Mouse (Mus musculus) midbrain, embryonic 15.5 days (tissue): ENCODE results near the gene Acod1. TPM values are rescaled to one million over a fixed set of nuclear protein-coding genes. Genes with fewer than 3 reads are reported as not detected.

ENCODE experiments used
- ATAC-seq: fragments of 200-750 bp; cut with Nextera tagmentation; replicated peaks from 2 replicates; pipeline ENCODE4 v1.8.0; 2017; ENCODE audit warnings: moderate TSS enrichment
- H3K27ac ChIP-seq: fragments of 300-500 bp; sonication (generic); 2 replicates; pipeline ENCODE4 v1.5.1; 2015; ENCODE audit warnings: mild to moderate bottlenecking, inconsistent platforms
- H3K27me3 ChIP-seq: fragments of 300-500 bp; sonication (generic); replicated peaks from 2 replicates; pipeline ENCODE4 v1.6.1; 2015; ENCODE audit warnings: inconsistent platforms
- H3K36me3 ChIP-seq: fragments of 300-500 bp; sonication (generic); replicated peaks from 2 replicates; pipeline ENCODE4 v1.6.1; 2015; ENCODE audit warnings: inconsistent platforms
- H3K4me1 ChIP-seq: fragments of 300-500 bp; sonication (generic); 2 replicates; pipeline ENCODE4 v1.6.1; 2015; ENCODE audit warnings: inconsistent platforms
- H3K4me2 ChIP-seq: fragments of 300-500 bp; sonication (generic); 2 replicates; pipeline ENCODE4 v1.6.1; 2015; ENCODE audit warnings: inconsistent platforms, mild to moderate bottlenecking, moderate library complexity
- H3K4me3 ChIP-seq: fragments of 300-500 bp; sonication (generic); 2 replicates; pipeline ENCODE4 v1.5.1; 2015; ENCODE audit warnings: mild to moderate bottlenecking, inconsistent platforms
- H3K9ac ChIP-seq: fragments of 300-500 bp; sonication (generic); 2 replicates; pipeline ENCODE4 v1.6.1; 2015; ENCODE audit warnings: mild to moderate bottlenecking, inconsistent platforms
- H3K9me3 ChIP-seq: fragments of 300-500 bp; sonication (generic); 2 replicates; pipeline ENCODE4 v1.6.1; 2016; ENCODE audit warnings: inconsistent platforms
- WGBS: fragments of 180-500 bp; shearing (Covaris S2); methylation state at CpG from one replicate; pipeline ENCODE4 v1.1.7; 2015; ENCODE audit warnings: mixed read lengths; 5-methylcytosine and 5-hydroxymethylcytosine counted together
- polyA plus RNA-seq: library from polyadenylated mRNA; unstranded; fragments of >200 nt; fragmentation: Nextera tagmentation; extraction: Ambion mirVana; gene quantifications from 2 replicates; pipeline ENCODE4 v1.2.1, GENCODE M21; 2015

The Acod1 gene
- polyA plus RNA-seq, 1 experiment from 2014 or later: not detected

- no peak for ATAC-seq
- Histone ChIP-seq H3K9ac (no peak overlapping the region), H3K4me1 (no peaks in the 10 kb centered on the region), H3K9me3 (no peaks in the 10 kb centered on the region), H3K36me3 (no peaks in the 10 kb centered on the region), H3K27me3 (no peaks in the 10 kb centered on the region), H3K4me2 (no peak overlapping the region), H3K4me3 (no peak overlapping the region), H3K27ac (no peak overlapping the region)
- 91% methylated on average over 13 of the region's 13 CpGs for WGBS
Measured at GRCm38 (mm10) chr14:103054731-103055130, 8.0 kb downstream of the Acod1 start.

GRCm38 (mm10) chr14:103056601-103057000 lies 9.8 kb downstream of the Acod1 start:
- no peaks in the 10 kb centered on the region for H3K9me3 ChIP-seq
- no peaks in the 10 kb centered on the region for H3K27me3 ChIP-seq
- WGBS: 89% methylated on average over 7 of the region's 7 CpGs
- H3K9ac ChIP-seq: no peak overlapping the region
- H3K4me2 ChIP-seq: no peak overlapping the region
- no peak overlapping the region for H3K27ac ChIP-seq
- H3K4me3 ChIP-seq: no peak overlapping the region
- no peaks in the 10 kb centered on the region for H3K4me1 ChIP-seq
- H3K36me3 ChIP-seq: no peaks in the 10 kb centered on the region
- ATAC-seq: no peak

GRCm38 (mm10) chr14:103058998-103059397 lies 12.2 kb downstream of the Acod1 start:
- no peaks in the 10 kb centered on the region for H3K27me3 ChIP-seq
- no peak overlapping the region for H3K27ac ChIP-seq
- no peaks in the 10 kb centered on the region for H3K9me3 ChIP-seq
- H3K4me1 ChIP-seq: no peaks in the 10 kb centered on the region
- whole genome bisulfite sequencing: 68% methylated on average over 1 of the region's 1 CpGs
- H3K4me2 ChIP-seq: no peak overlapping the region
- no peak overlapping the region for H3K9ac ChIP-seq
- no peaks in the 10 kb centered on the region for H3K36me3 ChIP-seq
- H3K4me3 ChIP-seq: no peak overlapping the region
- no peak for ATAC-seq

GRCm38 (mm10) chr14:103059495-103059894 lies 12.7 kb downstream of the Acod1 start:
- no peaks in the 10 kb centered on the region for H3K9me3 ChIP-seq
- no peak overlapping the region for H3K4me3 ChIP-seq
- H3K9ac ChIP-seq: no peak overlapping the region
- no peaks in the 10 kb centered on the region for H3K4me1 ChIP-seq
- no peaks in the 10 kb centered on the region for H3K36me3 ChIP-seq
- no peak overlapping the region for H3K4me2 ChIP-seq
- WGBS: 83% methylated on average over 10 of the region's 10 CpGs
- no peak for ATAC-seq
- no peaks in the 10 kb centered on the region for H3K27me3 ChIP-seq
- H3K27ac ChIP-seq: no peak overlapping the region

- Histone ChIP-seq H3K27ac (no peak overlapping the region), H3K9me3 (no peaks in the 10 kb centered on the region), H3K27me3 (no peaks in the 10 kb centered on the region), H3K9ac (no peak overlapping the region), H3K4me2 (no peak overlapping the region), H3K4me3 (no peak overlapping the region), H3K36me3 (no peaks in the 10 kb centered on the region), H3K4me1 (peaks cover 6% of the 10 kb centered on the region)
- 12% methylated on average over 10 of the region's 10 CpGs for WGBS
- no peak for ATAC-seq
Measured at GRCm38 (mm10) chr14:103065294-103066167, 18.8 kb downstream of the Acod1 start.

- Histone ChIP-seq H3K27ac (peak overlapping the region; percentile 84), H3K9me3 (no peaks in the 10 kb centered on the region), H3K4me3 (peak overlapping the region; percentile 75), H3K9ac (peak overlapping the region; percentile 65), H3K36me3 (no peaks in the 10 kb centered on the region), H3K27me3 (no peaks in the 10 kb centered on the region), H3K4me1 (peaks cover 12% of the 10 kb centered on the region), H3K4me2 (peak overlapping the region; percentile 69)
- 9% methylated on average over 12 of the region's 12 CpGs for WGBS
- no peak; the same call in none of the 2 replicates for ATAC-seq
Measured at GRCm38 (mm10) chr14:103069465-103069863, 22.7 kb downstream of the Acod1 start.

- Histone ChIP-seq H3K4me2 (peak within 1 kb of the TSS; percentile 69), H3K9ac (peak within 1 kb of the TSS; percentile 65), H3K4me1 (peaks cover 12% of the 10 kb centered on the region), H3K27me3 (no peaks in the 10 kb centered on the region), H3K4me3 (peak within 1 kb of the TSS; percentile 75), H3K36me3 (no peaks in the 10 kb centered on the region), H3K27ac (peak within 1 kb of the TSS; percentile 84), H3K9me3 (no peaks in the 10 kb centered on the region)
- WGBS: under 1% methylated on average over 65 of the region's 65 CpGs
- ATAC-seq: peak; percentile 97
Measured at GRCm38 (mm10) chr14:103069864-103070611, 23.3 kb downstream of the Acod1 start, which contains the start of gene Cln5. Gene Cln5 (plus strand): TSS chr14:103070216.

- H3K9ac ChIP-seq: peak overlapping the region; percentile 65
- peak overlapping the region; percentile 75 for H3K4me3 ChIP-seq
- H3K9me3 ChIP-seq: no peaks in the 10 kb centered on the region
- 3% methylated on average over 10 of the region's 10 CpGs for WGBS
- H3K27me3 ChIP-seq: no peaks in the 10 kb centered on the region
- peak overlapping the region; percentile 69 for H3K4me2 ChIP-seq
- H3K36me3 ChIP-seq: no peaks in the 10 kb centered on the region
- H3K4me1 ChIP-seq: peaks cover 12% of the 10 kb centered on the region
- 0 out of 2 replicates have a peak overlapping the region, but pooled peaks have one; percentile 84 for H3K27ac ChIP-seq
- ATAC-seq: no peak
Measured at GRCm38 (mm10) chr14:103070790-103071189, 24.0 kb downstream of the Acod1 start.

- H3K27ac ChIP-seq: no peak overlapping the region
- no peaks in the 10 kb centered on the region for H3K9me3 ChIP-seq
- H3K27me3 ChIP-seq: no peaks in the 10 kb centered on the region
- H3K4me2 ChIP-seq: no peak overlapping the region
- WGBS: 93% methylated on average over 12 of the region's 12 CpGs
- H3K36me3 ChIP-seq: no peaks in the 10 kb centered on the region
- H3K4me3 ChIP-seq: no peak overlapping the region
- no peak for ATAC-seq
- H3K4me1 ChIP-seq: peaks cover 12% of the 10 kb centered on the region
- H3K9ac ChIP-seq: no peak overlapping the region
Measured at GRCm38 (mm10) chr14:103071471-103071870, 24.7 kb downstream of the Acod1 start.

- Histone ChIP-seq H3K4me2 (no peak overlapping the region), H3K4me3 (no peak overlapping the region), H3K36me3 (no peaks in the 10 kb centered on the region), H3K4me1 (peaks cover 12% of the 10 kb centered on the region), H3K27ac (no peak overlapping the region), H3K9ac (no peak overlapping the region), H3K27me3 (no peaks in the 10 kb centered on the region), H3K9me3 (no peaks in the 10 kb centered on the region)
- 91% methylated on average over 4 of the region's 4 CpGs for WGBS
- no peak for ATAC-seq
Measured at GRCm38 (mm10) chr14:103072731-103073130, 26.0 kb downstream of the Acod1 start.

- Histone ChIP-seq H3K4me1 (peaks cover 12% of the 10 kb centered on the region), H3K4me2 (no peak overlapping the region), H3K9ac (no peak overlapping the region), H3K9me3 (no peaks in the 10 kb centered on the region), H3K27me3 (no peaks in the 10 kb centered on the region), H3K36me3 (no peaks in the 10 kb centered on the region), H3K4me3 (no peak overlapping the region), H3K27ac (no peak overlapping the region)
- no peak for ATAC-seq
- WGBS: 78% methylated on average over 8 of the region's 8 CpGs
Measured at GRCm38 (mm10) chr14:103073825-103074224, 27.0 kb downstream of the Acod1 start.

- H3K27me3 ChIP-seq: no peaks in the 10 kb centered on the region
- H3K36me3 ChIP-seq: no peaks in the 10 kb centered on the region
- peaks cover 6% of the 10 kb centered on the region for H3K4me1 ChIP-seq
- H3K4me2 ChIP-seq: no peak overlapping the region
- no peak for ATAC-seq
- no peak overlapping the region for H3K27ac ChIP-seq
- H3K4me3 ChIP-seq: no peak overlapping the region
- no peak overlapping the region for H3K9ac ChIP-seq
- no peaks in the 10 kb centered on the region for H3K9me3 ChIP-seq
- whole genome bisulfite sequencing: 65% methylated on average over 7 of the region's 7 CpGs
Measured at GRCm38 (mm10) chr14:103075166-103075565, 28.4 kb downstream of the Acod1 start.
